Mouse (Mus musculus) intestine, embryonic 16.5 days (tissue): Measurements from ENCODE around the gene Rnf133. TPM values are rescaled to one million over a fixed set of nuclear protein-coding genes. Genes with fewer than 3 reads are reported as not detected.

Experiments used
- polyA plus RNA-seq: library from polyadenylated mRNA; unstranded; fragments of >200 nt; fragmentation: Nextera tagmentation; extraction: Ambion mirVana; gene quantifications from 2 replicates; pipeline ENCODE4 v1.2.1, GENCODE M21; 2015

Gene Rnf133
- polyA plus RNA-seq, 1 experiment from 2014 or later: not detected

Other genes starting within 250 kb of the Rnf133 start
- gene Rnf148, start 4.8 kb upstream of the Rnf133 start, polyA plus RNA-seq: not detected in 2 replicates
- 0.55 and 0.57 TPM in 2 replicates for gene Cadps2, start 189.1 kb upstream of the Rnf133 start, polyA plus RNA-seq